Mouse (Mus musculus) embryonic fibroblast, embryonic 13.5 days (primary cell): ENCODE measurements at regions not wholly inside any gene's neighbourhood (a gene's known extent, or its start where the extent isn't known, plus 50 kb on each side); places are given as distances from the start of the nearest gene placed in this dataset.

Experiments
- CTCF ChIP-seq: IDR thresholded peaks from 2 replicates; pipeline ENCODE4 v1.5.1; 2011; ENCODE audit warnings: mild to moderate bottlenecking, control low read depth, low read length, moderate library complexity, borderline replicate concordance; ENCODE audit not compliant: insufficient read depth
- POLR2A ChIP-seq: IDR thresholded peaks from 2 replicates; pipeline ENCODE4 v1.6.1; 2011; ENCODE audit warnings: low read depth, mild to moderate bottlenecking, control low read depth, low read length, moderate library complexity

- TF ChIP-seq CTCF (no peak), POLR2A (no peak)
Measured at GRCm38 (mm10) chr5:73821956-73822545, 170.9 kb downstream of the Spata18 start.
